Mouse (Mus musculus) ES-E14 (cell line): ENCODE results near the gene Cyba. TPM values are rescaled to one million over a fixed set of nuclear protein-coding genes. Genes with fewer than 3 reads are reported as not detected.

ENCODE experiments used
- DNase-seq: peaks from one replicate; pipeline ENCODE4 v3.0.0-alpha.2; 2013; ENCODE audit warnings: low read depth, low spot score
- H3K27ac ChIP-seq: 2 replicates; pipeline ENCODE4 v1.5.1; 2012; ENCODE audit warnings: low read depth, mild to moderate bottlenecking, low read length, moderate library complexity, mixed read lengths; ENCODE audit not compliant: poor library complexity, insufficient read depth, severe bottlenecking
- H3K36me3 ChIP-seq: 2 replicates; pipeline ENCODE4 v1.6.1; 2012; ENCODE audit warnings: mild to moderate bottlenecking, low read length, moderate library complexity, mixed read lengths; ENCODE audit not compliant: control insufficient read depth, poor library complexity, insufficient read depth, severe bottlenecking
- H3K4me1 ChIP-seq, 2 experiments: fragments of 150-350 bp in 1 of 2; sonication (generic) in 1 of 2; 2 replicates each; pipeline ENCODE4 v1.6.1; 2012; ENCODE audit warnings: low read length in 2 of 2, mild to moderate bottlenecking in 1 of 2, mixed read lengths in 1 of 2; ENCODE audit not compliant: control insufficient read depth in 2 of 2, insufficient read depth in 2 of 2, poor library complexity in 1 of 2
- H3K4me3 ChIP-seq, 2 experiments: fragments of 150-350 bp in 1 of 2; sonication (generic) in 1 of 2; 2 replicates each; pipeline ENCODE4 v1.5.1; 2012; ENCODE audit warnings: low read length in 2 of 2, low read depth in 1 of 2, mild to moderate bottlenecking in 1 of 2, mixed read lengths in 1 of 2; ENCODE audit not compliant: insufficient read depth in 1 of 2, poor library complexity in 1 of 2, severe bottlenecking in 1 of 2
- H3K9ac ChIP-seq: 2 replicates; pipeline ENCODE4 v1.6.1; 2012; ENCODE audit warnings: low read depth, mild to moderate bottlenecking, low read length, mixed read lengths; ENCODE audit not compliant: poor library complexity, insufficient read depth, severe bottlenecking
- H3K9me3 ChIP-seq: fragments of 150-350 bp; sonication (generic); 2 replicates; pipeline ENCODE4 v1.6.1; 2012; ENCODE audit warnings: low read depth, mild to moderate bottlenecking, low read length; ENCODE audit not compliant: control insufficient read depth, insufficient read depth
- CHD2 ChIP-seq: IDR thresholded peaks from 2 replicates; pipeline ENCODE4 v1.6.1; 2014; ENCODE audit warnings: mild to moderate bottlenecking, low read depth, low read length, inconsistent platforms
- HCFC1 ChIP-seq: IDR thresholded peaks from 2 replicates; pipeline ENCODE4 v1.6.1; 2012; ENCODE audit warnings: low read length, inconsistent platforms, borderline replicate concordance; ENCODE audit not compliant: insufficient read depth
- MAFK ChIP-seq: IDR thresholded peaks from 2 replicates; pipeline ENCODE4 v1.6.1; 2014; ENCODE audit warnings: mild to moderate bottlenecking, low read depth, low read length, inconsistent platforms; ENCODE audit not compliant: insufficient read depth
- ZC3H11A ChIP-seq: IDR thresholded peaks from 2 replicates; pipeline ENCODE4 v1.6.1; 2012; ENCODE audit warnings: low read depth, mild to moderate bottlenecking, inconsistent platforms, low read length, borderline replicate concordance
- ZNF384 ChIP-seq: IDR thresholded peaks from 2 replicates; pipeline ENCODE4 v1.6.1; 2012; ENCODE audit warnings: low read depth, low read length, inconsistent platforms
- in situ Hi-C, 2 experiments: fragments of 600-800 bp; cut with MboI; formaldehyde crosslinking; loops; one replicate each; pipeline ENCODE4 v1.15.1; 2025; ENCODE audit warnings: low sequenced_read_pairs in 2 of 2, inconsistent platforms in 1 of 2; ENCODE audit not compliant: unreplicated experiment in 2 of 2
- total RNA-seq: library from RNA; depleted of rRNA; stranded (reverse); fragments of 300-350 nt; gene quantifications from 2 replicates; pipeline ENCODE4 v1.2.3, GENCODE M21; 2012

Gene Cyba
- total RNA-seq, 1 experiment = 78.7 TPM

DNA sequence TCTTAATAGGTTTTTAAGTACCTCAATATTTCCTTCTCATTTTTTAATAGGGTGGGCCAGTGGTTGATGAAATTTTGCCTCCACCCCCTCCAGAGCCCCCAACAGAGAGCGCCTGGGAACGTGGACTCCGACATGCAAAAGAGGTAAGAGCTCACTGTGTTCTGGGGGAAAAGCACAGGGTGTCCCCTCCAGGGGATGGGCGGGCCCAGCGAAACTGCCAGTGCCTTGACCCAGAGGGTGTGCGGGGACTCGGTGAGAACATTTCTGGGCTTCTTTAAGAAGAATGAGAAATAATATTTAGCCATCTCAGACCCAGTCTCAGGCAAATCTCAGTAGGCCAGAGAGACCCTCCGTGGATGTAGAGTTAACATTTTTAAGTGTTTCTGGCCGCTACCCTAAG lies 34.5 kb downstream of the Cyba start:
- TF ChIP-seq CHD2 (no peak), HCFC1 (no peak), ZNF384 (no peak), MAFK (no peak), ZC3H11A (no peak)
- peaks cover 56% of the 10 kb centered on the region for H3K36me3 ChIP-seq
- no peak overlapping the region for H3K4me3 ChIP-seq
- DNase-seq = no peak
- no peak overlapping the region for H3K9ac ChIP-seq
- H3K27ac ChIP-seq = no peak overlapping the region
- in situ Hi-C loops = no loop called here
- H3K4me1 ChIP-seq = no peaks in the 10 kb centered on the region; a peak in 1 of 4 replicates
- H3K9me3 ChIP-seq = no peaks in the 10 kb centered on the region

DNA sequence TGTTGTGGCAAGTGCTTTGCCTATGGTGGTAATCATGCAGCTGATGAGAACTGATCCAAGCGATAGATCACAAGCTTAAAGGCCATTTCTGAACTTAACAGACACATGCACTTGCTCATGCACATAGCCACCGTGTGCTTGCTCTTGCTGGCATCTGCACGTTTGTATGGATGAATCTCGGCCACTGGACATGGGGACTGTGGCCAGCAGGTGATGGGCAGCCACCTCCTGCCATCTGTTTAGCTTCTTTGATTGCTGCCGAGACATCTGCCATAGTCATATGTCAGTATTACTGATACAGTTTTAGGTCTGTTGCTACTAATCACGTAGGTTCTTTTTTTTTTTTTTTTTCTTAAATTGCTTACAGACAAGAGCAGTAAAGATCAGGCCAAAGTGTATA lies 37.4 kb downstream of the Cyba start:
- in situ Hi-C loops = no loop called here
- Histone ChIP-seq H3K36me3 (peaks cover 42% of the 10 kb centered on the region), H3K9ac (no peak overlapping the region), H3K4me1 (no peaks in the 10 kb centered on the region; a peak in 1 of 4 replicates), H3K9me3 (no peaks in the 10 kb centered on the region), H3K27ac (no peak overlapping the region), H3K4me3 (no peak overlapping the region)
- no peak for DNase-seq
- TF ChIP-seq CHD2 (no peak), ZNF384 (no peak), HCFC1 (no peak), ZC3H11A (no peak), MAFK (no peak)

- DNase-seq = no peak
- Histone ChIP-seq H3K36me3 (peaks cover 35% of the 10 kb centered on the region), H3K9me3 (no peaks in the 10 kb centered on the region), H3K9ac (no peak overlapping the region), H3K4me1 (no peaks in the 10 kb centered on the region; a peak in 1 of 4 replicates), H3K27ac (no peak overlapping the region), H3K4me3 (no peak overlapping the region)
- in situ Hi-C loops = no loop called here
- TF ChIP-seq ZNF384 (no peak), CHD2 (no peak), MAFK (no peak), ZC3H11A (no peak), HCFC1 (no peak)
Measured at GRCm38 (mm10) chr8:122393717-122394116, 39.0 kb downstream of the Cyba start.

- no peak overlapping the region for H3K27ac ChIP-seq
- no peak overlapping the region for H3K4me3 ChIP-seq
- in situ Hi-C loops = no loop called here
- H3K9me3 ChIP-seq = no peaks in the 10 kb centered on the region
- TF ChIP-seq CHD2 = peak; percentile 81
- no peak for TF ChIP-seq MAFK
- H3K4me1 ChIP-seq = no peaks in the 10 kb centered on the region; a peak in 1 of 4 replicates
- no peak overlapping the region for H3K9ac ChIP-seq
- DNase-seq = no peak
- peaks cover 46% of the 10 kb centered on the region for H3K36me3 ChIP-seq
Measured at GRCm38 (mm10) chr8:122390758-122391157, 42.0 kb downstream of the Cyba start.

DNA sequence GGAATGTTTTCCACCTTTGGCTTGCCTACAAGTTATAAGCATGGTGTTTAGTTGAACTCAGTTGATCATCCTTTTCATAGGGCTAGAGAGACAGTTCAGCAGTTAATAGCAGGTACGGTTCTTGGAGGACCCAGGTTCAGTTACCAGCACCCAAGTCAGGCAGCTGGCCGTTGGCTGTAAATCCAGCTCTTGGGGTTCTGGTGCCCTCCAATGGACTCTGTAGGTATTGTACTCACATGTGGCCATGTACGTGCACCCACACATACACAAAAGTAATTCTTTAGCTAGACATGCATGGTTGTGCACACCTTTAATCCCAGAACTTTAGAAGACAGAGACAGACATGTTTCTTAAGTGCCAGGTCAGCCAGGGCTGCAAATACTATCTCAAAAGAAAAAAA lies 43.4 kb downstream of the Cyba start:
- no peak overlapping the region for H3K27ac ChIP-seq
- no peak for TF ChIP-seq MAFK
- no peak for TF ChIP-seq ZNF384
- TF ChIP-seq CHD2 = no peak
- no peak for TF ChIP-seq HCFC1
- no peak; the same call in 1 of the 2 replicates for TF ChIP-seq ZC3H11A
- H3K9ac ChIP-seq = no peak overlapping the region
- H3K36me3 ChIP-seq = peaks cover 54% of the 10 kb centered on the region
- peak; percentile 17 for DNase-seq
- in situ Hi-C loops = no loop called here
- no peaks in the 10 kb centered on the region for H3K9me3 ChIP-seq
- H3K4me3 ChIP-seq = no peak overlapping the region
- H3K4me1 ChIP-seq = no peaks in the 10 kb centered on the region
